Mouse (Mus musculus) testis, adult 2 months (tissue): ENCODE measurements at regions not wholly inside any gene's neighbourhood (a gene's known extent, or its start where the extent isn't known, plus 50 kb on each side); places are given as distances from the start of the nearest gene placed in this dataset.
A peak's percentile ranks its signal among the peaks of the same experiment; 100 is the strongest.

ENCODE experiments used
- H3K27ac ChIP-seq: fragments of 200-500 bp; 2 replicates; pipeline ENCODE4 v1.5.1; 2012; ENCODE audit warnings: low read depth, low read length; ENCODE audit not compliant: control insufficient read depth, insufficient read depth
- H3K27me3 ChIP-seq: fragments of 200-500 bp; 2 replicates; pipeline ENCODE4 v1.6.1; 2012; ENCODE audit warnings: mild to moderate bottlenecking, low read length, moderate library complexity; ENCODE audit not compliant: control insufficient read depth, insufficient read depth
- H3K36me3 ChIP-seq: fragments of 200-500 bp; 2 replicates; pipeline ENCODE4 v1.6.1; 2012; ENCODE audit warnings: mild to moderate bottlenecking, low read length; ENCODE audit not compliant: control insufficient read depth, insufficient read depth
- H3K4me1 ChIP-seq: fragments of 200-500 bp; 2 replicates; pipeline ENCODE4 v1.6.1; 2012; ENCODE audit warnings: low read length; ENCODE audit not compliant: control insufficient read depth, insufficient read depth
- H3K4me3 ChIP-seq: fragments of 200-500 bp; 2 replicates; pipeline ENCODE4 v1.5.1; 2012; ENCODE audit warnings: low read depth, mild to moderate bottlenecking, low read length, moderate library complexity, mixed read lengths; ENCODE audit not compliant: control insufficient read depth
- CTCF ChIP-seq: fragments of 200-500 bp; IDR thresholded peaks from 2 replicates; pipeline ENCODE4 v1.5.1; 2012; ENCODE audit warnings: low read depth, mild to moderate bottlenecking, inconsistent platforms, low read length, moderate library complexity; ENCODE audit not compliant: control insufficient read depth, insufficient read depth, insufficient replicate concordance
- POLR2A ChIP-seq: fragments of 200-500 bp; IDR thresholded peaks from 2 replicates; pipeline ENCODE4 v1.6.1; 2012; ENCODE audit warnings: low read depth, mild to moderate bottlenecking, inconsistent platforms, low read length, moderate library complexity; ENCODE audit not compliant: control insufficient read depth

- TF ChIP-seq CTCF (peak; percentile 45; the same call in 1 of the 2 replicates), POLR2A (no peak)
- no peak overlapping the region for H3K27ac ChIP-seq
- no peak overlapping the region for H3K4me3 ChIP-seq
- H3K4me1 ChIP-seq = no peaks in the 10 kb centered on the region
- H3K27me3 ChIP-seq = no peaks in the 10 kb centered on the region
- no peaks in the 10 kb centered on the region for H3K36me3 ChIP-seq
Observed at GRCm38 (mm10) chr2:99236968-99237367, 569.9 kb upstream of the Gm10800 start.
